In the genomic region with DNA sequence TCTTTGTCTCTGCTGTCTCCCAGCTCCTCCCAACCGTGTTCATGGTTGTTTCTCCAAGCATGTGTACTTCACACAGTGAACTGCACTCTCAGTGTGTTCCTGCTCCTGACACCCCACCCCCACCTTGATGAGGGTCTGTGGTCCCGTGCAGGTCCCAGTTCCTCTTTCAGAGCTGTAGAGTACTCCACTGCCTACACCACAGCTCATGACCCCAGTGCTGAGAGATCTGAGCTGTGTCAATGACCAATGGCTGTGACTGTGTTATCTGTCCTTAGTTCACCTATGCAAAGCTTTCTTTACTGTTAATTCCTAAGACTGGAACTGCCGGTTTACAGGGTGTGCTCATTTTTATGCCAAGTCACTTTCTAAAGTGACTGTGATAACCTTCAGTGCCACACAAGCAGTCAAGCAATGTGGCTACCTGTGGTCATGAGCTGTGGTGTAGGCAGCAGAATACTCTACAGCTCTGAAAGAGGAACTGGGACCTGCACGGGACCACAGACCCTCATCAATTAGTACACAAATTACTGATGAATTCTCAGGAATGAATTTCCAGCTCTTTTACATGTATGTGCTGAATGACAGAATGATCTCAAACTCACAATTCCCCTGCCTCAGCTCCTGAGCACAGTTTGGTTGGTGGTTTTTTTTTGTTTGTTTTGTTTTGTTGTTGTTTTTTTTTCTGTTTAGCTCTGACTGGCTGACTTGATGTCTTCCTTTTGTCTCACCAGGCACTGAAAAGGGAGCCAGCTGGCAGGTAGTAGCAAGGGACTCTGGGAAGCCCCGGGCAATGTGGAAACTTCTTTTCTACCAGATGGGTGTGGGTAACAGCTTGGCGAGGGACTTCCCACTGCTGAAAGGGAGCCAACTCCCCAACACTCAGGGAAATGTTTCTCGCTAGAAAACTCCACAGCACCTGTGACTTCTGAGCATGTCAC, we compare ENCODE assay signal across 8 mouse cellular contexts. TPM values are rescaled to one million over a fixed set of nuclear protein-coding genes. Genes with fewer than 3 reads are reported as not detected.
A peak's percentile ranks its signal among the peaks of the same experiment; 100 is the strongest.
DNase-seq lines count a peak whose midpoint lies in the region; ATAC-seq lines count a peak whose summit lies in the region.

No protein-coding gene starts in this region.

- H3K9ac ChIP-seq in forebrain, embryonic 13.5 days: no peak overlapping the region

- H3K4me1 ChIP-seq in forebrain, embryonic 13.5 days: peaks cover 20% of the 10 kb centered on the region

- H3K4me2 ChIP-seq in forebrain, embryonic 13.5 days: peak overlapping the region; percentile 27; the same call in 1 of the 2 replicates

- peaks cover 32% of the 10 kb centered on the region for H3K36me3 ChIP-seq in forebrain, embryonic 13.5 days (ENCODE audit: poor library complexity, severe bottlenecking)

- ATAC-seq in forebrain, embryonic 13.5 days: no peak
- ATAC-seq in megakaryocyte, adult 5-6 weeks (ENCODE audit: poor library complexity, severe bottlenecking): peak; percentile 17; the same call in 1 of the 2 replicates

- no peaks in the 10 kb centered on the region for H3K27me3 ChIP-seq in forebrain, embryonic 13.5 days

- DNase-seq in frontal cortex, adult 2 months (ENCODE audit: extremely low spot score in 1 of 2, low spot score in 1 of 2): peak; percentile 24 to 67
- DNase-seq in frontal cortex, postnatal 10 days (ENCODE audit: low spot score in 2 of 2): no peak
- DNase-seq in CD4-positive helper T cell, adult 2 months (ENCODE audit: low read depth, low spot score): peak; percentile 69
- no peak for DNase-seq in urinary bladder, postnatal 10 days (ENCODE audit: low spot score)
- DNase-seq in c-Kit-positive CD71-positive TER-119-positive erythroid progenitor cells, embryonic 14.5 days (ENCODE audit: low spot score): no peak
- DNase-seq in gastrocnemius, adult 18-20 months (ENCODE audit: low spot score): no peak

- no peak overlapping the region for H3K4me3 ChIP-seq in forebrain, embryonic 13.5 days

- H3K9me3 ChIP-seq in forebrain, embryonic 13.5 days (replicated peaks): no peaks in the 10 kb centered on the region

- H3K27ac ChIP-seq in forebrain, embryonic 13.5 days: peak overlapping the region; percentile 74

- WGBS in forebrain, embryonic 13.5 days: 59% methylated on average over 7 of the region's 7 CpGs

RNA-seq across cellular contexts. Expression of gene Stat5a, which starts 38.4 kb away (rescaled TPM):
- 3.4 and 3.7 TPM in 2 replicates for polyA plus RNA-seq in frontal cortex, adult 2 months (2012; rRNA removed)
- polyA plus RNA-seq in forebrain, embryonic 13.5 days (2015; fragmentation: Nextera tagmentation; extraction: Ambion mirVana): 0.85 and 1.2 TPM in 2 replicates
- 20.0 and 22.5 TPM in 2 replicates for total RNA-seq in megakaryocyte, adult 5-6 weeks (2015)
- total RNA-seq in megakaryocyte, adult 5-6 weeks (2017): 22.5 and 23.7 TPM in 2 replicates
- 10 to 100 TPM; 11.3 to 13.3 TPM for total RNA-seq in gastrocnemius, adult 18-20 months (2021)

RNA-seq across cellular contexts. Expression of gene Stat3, which starts 41.8 kb away (rescaled TPM):
- polyA plus RNA-seq in frontal cortex, adult 2 months (2012; rRNA removed): 49.1 TPM in 2 replicates
- 24.6 and 29.1 TPM in 2 replicates for polyA plus RNA-seq in forebrain, embryonic 13.5 days (2015; fragmentation: Nextera tagmentation; extraction: Ambion mirVana)
- total RNA-seq in megakaryocyte, adult 5-6 weeks (2015): 61.5 and 79.5 TPM in 2 replicates
- 103 and 184 TPM in 2 replicates for total RNA-seq in megakaryocyte, adult 5-6 weeks (2017)
- 10 to 100 TPM; 38.1 to 48.6 TPM for total RNA-seq in gastrocnemius, adult 18-20 months (2021)

RNA-seq across cellular contexts. Expression of gene Stat5b, which starts 47.0 kb away (rescaled TPM):
- 28.7 and 29.6 TPM in 2 replicates for polyA plus RNA-seq in frontal cortex, adult 2 months (2012; rRNA removed)
- polyA plus RNA-seq in forebrain, embryonic 13.5 days (2015; fragmentation: Nextera tagmentation; extraction: Ambion mirVana): 11.1 and 14.0 TPM in 2 replicates
- 40.9 and 47.6 TPM in 2 replicates for total RNA-seq in megakaryocyte, adult 5-6 weeks (2015)
- total RNA-seq in megakaryocyte, adult 5-6 weeks (2017): 50.6 and 53.2 TPM in 2 replicates
- total RNA-seq in gastrocnemius, adult 18-20 months (2021): 100 to 1,000 TPM; 125 to 170 TPM

Comparison
In these comparisons a context has a peak if more than half of its experiments do, and no peak if none do; other contexts are left out.
1. DNase-seq: peak in frontal cortex, adult 2 months (2 of 2) and CD4-positive helper T cell, adult 2 months (single experiment); none in frontal cortex, postnatal 10 days (0 of 2), urinary bladder, postnatal 10 days (single experiment), c-Kit-positive CD71-positive TER-119-positive erythroid progenitor cells, embryonic 14.5 days (single experiment) and gastrocnemius, adult 18-20 months (single experiment).